Mouse (Mus musculus) CH12.LX (cell line): ENCODE measurements around the gene Padi3. TPM values are rescaled to one million over a fixed set of nuclear protein-coding genes. Genes with fewer than 3 reads are reported as not detected.

ENCODE experiments used
- DNase-seq: peaks from one replicate; pipeline ENCODE4 v3.0.0-alpha.2; 2013; ENCODE audit errors: extremely low read depth
- H3K27ac ChIP-seq: 2 replicates; pipeline ENCODE4 v1.5.1; 2012; ENCODE audit warnings: low read depth, mild to moderate bottlenecking, control low read depth, moderate library complexity; ENCODE audit not compliant: insufficient read depth
- H3K27me3 ChIP-seq: replicated peaks from 2 replicates; pipeline ENCODE3; 2012; ENCODE audit warnings: inconsistent platforms
- H3K36me3 ChIP-seq, 2 experiments: replicated peaks in 1 of 2; 2 replicates each; pipeline versions ENCODE3 to v1.6.1; 2012; ENCODE audit warnings: inconsistent platforms in 1 of 2, low read length in 1 of 2, mild to moderate bottlenecking in 1 of 2, mixed read lengths in 1 of 2, moderate library complexity in 1 of 2; ENCODE audit not compliant: control insufficient read depth in 1 of 2, insufficient read depth in 1 of 2
- H3K4me1 ChIP-seq, 2 experiments: 2 replicates each; pipeline ENCODE4 v1.6.1; 2012; ENCODE audit warnings: inconsistent platforms in 1 of 2, moderate library complexity in 1 of 2; ENCODE audit not compliant: insufficient read depth in 2 of 2, control insufficient read depth in 1 of 2
- H3K4me2 ChIP-seq: 2 replicates; pipeline ENCODE4 v1.6.1; 2012; ENCODE audit warnings: low read depth, mild to moderate bottlenecking, control low read depth; ENCODE audit not compliant: poor library complexity, insufficient read depth, severe bottlenecking
- H3K4me3 ChIP-seq, 3 experiments: fragments of 150-350 bp in 1 of 3; sonication (generic) in 1 of 3; replicated peaks in 1 of 3; 2 replicates each; pipeline versions ENCODE3 to v1.5.1; 2011 to 2012; ENCODE audit warnings: low read depth in 2 of 3, low read length in 2 of 3, mild to moderate bottlenecking in 2 of 3, moderate library complexity in 2 of 3, control low read depth in 1 of 3, improper control_type of control experiment in 1 of 3, inconsistent platforms in 1 of 3, mixed read lengths in 1 of 3; ENCODE audit not compliant: poor library complexity in 1 of 3
- H3K79me2 ChIP-seq: replicated peaks from 2 replicates; pipeline ENCODE4 v1.6.1; 2012; ENCODE audit warnings: mild to moderate bottlenecking, moderate library complexity; ENCODE audit not compliant: control insufficient read depth, poor library complexity, insufficient read depth, severe bottlenecking; ENCODE audit errors: extremely low read depth
- H3K9ac ChIP-seq: 2 replicates; pipeline ENCODE4 v1.6.1; 2012; ENCODE audit warnings: low read depth, mild to moderate bottlenecking, control low read depth, moderate library complexity; ENCODE audit not compliant: insufficient read depth
- H3K9me3 ChIP-seq: replicated peaks from 2 replicates; pipeline ENCODE3; 2012; ENCODE audit warnings: low read length, inconsistent platforms, mixed read lengths
- CHD2 ChIP-seq: IDR thresholded peaks from 2 replicates; pipeline ENCODE4 v1.6.1; 2011; ENCODE audit warnings: low read length, improper control_type of control experiment
- CTCF ChIP-seq, 2 experiments: IDR thresholded peaks in 1 of 2; conservative IDR thresholded peaks in 1 of 2; 2 replicates each; pipeline ENCODE4 v1.5.1; 2011 to 2012; ENCODE audit warnings: low read depth in 2 of 2, low read length in 2 of 2, improper control_type of control experiment in 1 of 2, inconsistent platforms in 1 of 2, mild to moderate bottlenecking in 1 of 2, moderate library complexity in 1 of 2
- ELF1 ChIP-seq: IDR thresholded peaks from 2 replicates; pipeline ENCODE4 v1.6.1; 2014; ENCODE audit warnings: low read depth, mild to moderate bottlenecking, inconsistent platforms, low read length, improper control_type of control experiment
- ETS1 ChIP-seq: conservative IDR thresholded peaks from 2 replicates; pipeline ENCODE4 v1.6.1; 2012; ENCODE audit warnings: low read depth, mild to moderate bottlenecking, inconsistent platforms, low read length, improper control_type of control experiment, moderate library complexity
- GABPA ChIP-seq: IDR thresholded peaks from 2 replicates; pipeline ENCODE4 v1.6.1; 2012; ENCODE audit warnings: low read depth, low read length, improper control_type of control experiment, inconsistent platforms; ENCODE audit not compliant: insufficient replicate concordance
- HCFC1 ChIP-seq: IDR thresholded peaks from 2 replicates; pipeline ENCODE4 v1.6.1; 2012; ENCODE audit warnings: low read depth, mild to moderate bottlenecking, inconsistent platforms, low read length, improper control_type of control experiment
- IRF4 ChIP-seq: IDR thresholded peaks from 2 replicates; pipeline ENCODE4 v1.6.1; 2014; ENCODE audit warnings: low read depth, mild to moderate bottlenecking, inconsistent platforms, low read length, improper control_type of control experiment
- JUN ChIP-seq: IDR thresholded peaks from 2 replicates; pipeline ENCODE4 v1.6.1; 2011; ENCODE audit warnings: low read depth, mild to moderate bottlenecking, low read length, improper control_type of control experiment, moderate library complexity; ENCODE audit not compliant: insufficient read depth
- JUND ChIP-seq: conservative IDR thresholded peaks from 2 replicates; pipeline ENCODE4 v1.6.1; 2011; ENCODE audit warnings: low read depth, low read length, improper control_type of control experiment
- KAT2A ChIP-seq: IDR thresholded peaks from 2 replicates; pipeline ENCODE4 v1.6.1; 2012; ENCODE audit warnings: low read length, improper control_type of control experiment, inconsistent platforms; ENCODE audit not compliant: insufficient replicate concordance
- MAFK ChIP-seq: IDR thresholded peaks from 2 replicates; pipeline ENCODE4 v1.6.1; 2011; ENCODE audit warnings: low read length, improper control_type of control experiment; ENCODE audit not compliant: insufficient replicate concordance
- POLR2A ChIP-seq: IDR thresholded peaks from 2 replicates; pipeline ENCODE4 v1.6.1; 2011; ENCODE audit warnings: low read depth, mild to moderate bottlenecking, improper control_type of control experiment, low read length
- RCOR1 ChIP-seq: conservative IDR thresholded peaks from 2 replicates; pipeline ENCODE4 v1.6.1; 2012; ENCODE audit warnings: low read depth, mild to moderate bottlenecking, inconsistent platforms, low read length, improper control_type of control experiment
- SMC3 ChIP-seq: IDR thresholded peaks from 2 replicates; pipeline ENCODE4 v1.6.1; 2011; ENCODE audit warnings: low read depth, low read length, improper control_type of control experiment
- TCF12 ChIP-seq: IDR thresholded peaks from 2 replicates; pipeline ENCODE4 v1.6.1; 2014; ENCODE audit warnings: low read depth, mild to moderate bottlenecking, inconsistent platforms, low read length, improper control_type of control experiment
- UBTF ChIP-seq: IDR thresholded peaks from 2 replicates; pipeline ENCODE4 v1.6.1; 2012; ENCODE audit warnings: low read depth, mild to moderate bottlenecking, inconsistent platforms, low read length, improper control_type of control experiment, moderate library complexity
- USF1 ChIP-seq: IDR thresholded peaks from 2 replicates; pipeline ENCODE4 v1.6.1; 2014; ENCODE audit warnings: low read depth, mild to moderate bottlenecking, inconsistent platforms, low read length, improper control_type of control experiment
- USF2 ChIP-seq: conservative IDR thresholded peaks from 2 replicates; pipeline ENCODE4 v1.6.1; 2011; ENCODE audit warnings: low read depth, low read length, improper control_type of control experiment
- ZNF384 ChIP-seq: IDR thresholded peaks from 2 replicates; pipeline ENCODE4 v1.6.1; 2012; ENCODE audit warnings: low read depth, low read length, improper control_type of control experiment, inconsistent platforms
- dilution Hi-C: fragments of 300-500 bp; cut with MboI; formaldehyde crosslinking; loops from 2 replicates; pipeline ENCODE4 v1.14.3; 2020; ENCODE audit warnings: low sequenced_read_pairs; ENCODE audit not compliant: extremely low pct_unique_long_range_greater_than_20kb, extremely low pct_ligation_motif_present
- in situ Hi-C: fragments of 300-500 bp; cut with MboI; formaldehyde crosslinking; loops from 3 replicates; pipeline ENCODE4 v1.14.3; 2019; ENCODE audit warnings: low sequenced_read_pairs, low pct_ligation_motif_present, low pct_unique_long_range_greater_than_20kb, mixed read lengths
- polyA plus RNA-seq: library from polyadenylated mRNA; unstranded; fragments of >175 nt; gene quantifications from 2 replicates; pipeline ENCODE4 v1.2.1, GENCODE M21; 2012; ENCODE audit warnings: low read depth; ENCODE audit not compliant: insufficient read length
- total RNA-seq, 2 experiments: library from RNA; depleted of rRNA; stranded (reverse); fragments of 300-350 nt in 1 of 2; fragments of >200 nt in 1 of 2; gene quantifications; 2 replicates each; pipeline ENCODE4 v1.2.3; 2012 to 2014

Gene Padi3
- total and polyA plus RNA-seq, 3 experiments: 0.10 to 0.17 (median 0.11) TPM

DNA sequence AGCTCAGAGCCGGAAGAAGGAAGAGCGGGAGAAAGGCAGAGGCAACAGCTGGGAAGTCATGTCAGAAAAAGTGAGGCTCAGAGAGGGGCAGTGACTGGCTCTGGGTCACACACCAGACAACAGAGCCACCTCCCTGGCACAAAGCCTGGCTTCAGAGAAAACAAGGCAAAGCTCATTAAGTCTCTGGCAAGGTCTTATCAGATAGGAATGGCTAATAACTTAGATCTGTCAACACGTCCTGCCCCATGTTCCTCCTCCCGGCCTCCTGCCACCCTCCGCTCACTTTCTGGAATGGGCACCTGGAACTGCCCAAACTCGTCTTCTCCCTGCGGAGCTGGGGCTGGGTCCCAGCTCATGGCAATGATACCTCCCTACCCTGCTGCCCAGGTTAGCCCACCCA, 47.4 kb upstream of the Padi3 start:
- peaks cover 83% of the 10 kb centered on the region for H3K27me3 ChIP-seq
- no peak for TF ChIP-seq GABPA
- no peak for TF ChIP-seq HCFC1
- TF ChIP-seq TCF12: no peak
- TF ChIP-seq POLR2A: no peak
- dilution Hi-C loops: no loop called here
- no peaks in the 10 kb centered on the region for H3K36me3 ChIP-seq
- H3K79me2 ChIP-seq: no peaks in the 10 kb centered on the region
- H3K4me1 ChIP-seq: no peaks in the 10 kb centered on the region
- DNase-seq: no peak
- H3K4me3 ChIP-seq: no peak overlapping the region
- no peak overlapping the region for H3K4me2 ChIP-seq
- H3K27ac ChIP-seq: no peak overlapping the region
- peaks cover 5% of the 10 kb centered on the region for H3K9me3 ChIP-seq
- in situ Hi-C loops: no loop called here
- H3K9ac ChIP-seq: no peak overlapping the region

DNA sequence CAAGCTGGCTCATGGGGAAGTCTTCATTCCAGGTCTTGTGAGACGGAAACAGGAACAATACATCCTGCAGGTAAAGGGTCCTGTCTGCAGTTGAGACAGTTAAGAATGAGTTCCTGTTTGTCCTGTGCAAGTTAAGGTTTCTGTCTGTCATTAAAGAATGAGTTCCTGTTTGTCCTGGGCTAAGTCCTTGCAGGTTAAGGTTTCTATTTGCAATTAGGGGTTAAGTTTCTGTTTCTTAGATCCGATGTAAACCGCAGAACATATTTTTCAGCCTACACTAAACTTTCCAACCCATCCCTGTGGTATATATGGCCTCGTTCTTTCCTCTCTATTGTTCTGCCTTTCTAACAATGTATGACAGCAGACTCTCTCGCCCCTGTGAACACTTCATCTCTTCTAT, 46.6 kb upstream of the Padi3 start:
- Histone ChIP-seq H3K4me3 (no peak overlapping the region), H3K4me2 (no peak overlapping the region), H3K9me3 (peaks cover 5% of the 10 kb centered on the region), H3K27ac (no peak overlapping the region), H3K27me3 (peaks cover 81% of the 10 kb centered on the region), H3K36me3 (no peaks in the 10 kb centered on the region), H3K79me2 (no peaks in the 10 kb centered on the region), H3K4me1 (no peaks in the 10 kb centered on the region), H3K9ac (no peak overlapping the region)
- TF ChIP-seq POLR2A: no peak
- no peak for TF ChIP-seq CTCF (conservative IDR thresholded peaks at IDR 0.05 in 1 of 2, IDR thresholded peaks at IDR 0.05 in 1 of 2; ENCODE audit: low read depth in 2 of 2, low read length in 2 of 2)
- no peak for TF ChIP-seq TCF12
- no peak for TF ChIP-seq SMC3
- TF ChIP-seq ZNF384: no peak
- TF ChIP-seq UBTF: no peak
- no peak for TF ChIP-seq IRF4
- no peak for TF ChIP-seq KAT2A
- TF ChIP-seq CHD2: no peak
- no peak for TF ChIP-seq USF1
- no peak for TF ChIP-seq ETS1
- TF ChIP-seq JUND: no peak
- no peak for TF ChIP-seq ELF1
- no peak for TF ChIP-seq JUN
- TF ChIP-seq USF2: no peak
- TF ChIP-seq MAFK: no peak
- TF ChIP-seq RCOR1: no peak
- no peak for DNase-seq
- dilution Hi-C loops (no loop called here), in situ Hi-C loops (no loop called here)
